Mouse (Mus musculus): ENCODE measurements around the gene Cd209c. TPM values are rescaled to one million over a fixed set of nuclear protein-coding genes. Genes with fewer than 3 reads are reported as not detected.

Cd209c gene
- polyA plus RNA-seq (2015; fragmentation: Nextera tagmentation; extraction: Ambion mirVana) = 0.39 TPM in 2 replicates

- ATAC-seq (ENCODE audit: low read depth) = no peak
- no peak within 1 kb of the TSS for H3K27ac ChIP-seq (replicated peaks)
- H3K9ac ChIP-seq = no peak within 1 kb of the TSS
- H3K36me3 ChIP-seq = no peaks in the 10 kb centered on the region
- H3K4me3 ChIP-seq = no peak within 1 kb of the TSS
- WGBS = 93% methylated on average over 1 of the region's 1 CpGs
- H3K4me2 ChIP-seq = no peak within 1 kb of the TSS
- H3K4me1 ChIP-seq (replicated peaks) = no peaks in the 10 kb centered on the region
- H3K27me3 ChIP-seq = no peaks in the 10 kb centered on the region
- H3K9me3 ChIP-seq = peaks cover 5% of the 10 kb centered on the region; the same call in 1 of the 2 replicates
Measured at GRCm38 (mm10) chr8:3954646-3955045, at the start of gene Cd209c. Cd209c (minus strand) TSS chr8:3954746.

- Histone ChIP-seq H3K4me2 (peak overlapping the region; percentile 39), H3K9ac (no peak overlapping the region), H3K4me1 (replicated peaks) (no peaks in the 10 kb centered on the region), H3K27ac (replicated peaks) (no peak overlapping the region), H3K27me3 (no peaks in the 10 kb centered on the region), H3K4me3 (no peak overlapping the region), H3K9me3 (no peaks in the 10 kb centered on the region; the same call in 1 of the 2 replicates), H3K36me3 (no peaks in the 10 kb centered on the region)
- no peak for ATAC-seq (ENCODE audit: low read depth)
- WGBS = 31% methylated on average over 42 of the region's 42 CpGs
Measured at GRCm38 (mm10) chr8:3994219-3994618, 39.7 kb upstream of the Cd209c start.

DNA sequence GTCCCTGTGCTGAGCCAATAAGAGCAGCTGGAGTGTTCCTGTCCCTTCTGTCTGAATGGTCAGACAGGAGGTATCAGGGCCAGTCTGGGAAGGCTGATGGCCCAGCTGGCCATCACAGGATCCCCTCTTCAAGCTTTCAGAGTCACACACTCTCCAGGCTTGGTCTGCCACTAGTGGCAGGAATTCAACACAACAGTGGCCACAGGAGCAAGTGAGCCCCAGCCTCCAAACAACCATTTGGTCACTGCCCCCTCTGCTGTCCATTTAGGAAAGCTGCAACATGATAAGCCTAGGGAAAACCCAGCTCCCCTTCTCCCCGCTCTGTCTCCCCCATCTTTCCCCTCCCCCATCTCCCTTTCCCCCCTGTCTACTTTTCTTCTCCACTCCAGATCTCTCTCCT lies 1.5 kb upstream of the Cd209c start:
- no peak overlapping the region for H3K27ac ChIP-seq (replicated peaks)
- H3K9ac ChIP-seq = no peak overlapping the region
- peaks cover 5% of the 10 kb centered on the region; the same call in 1 of the 2 replicates for H3K9me3 ChIP-seq
- H3K4me1 ChIP-seq (replicated peaks) = no peaks in the 10 kb centered on the region
- H3K4me3 ChIP-seq = no peak overlapping the region
- ATAC-seq (ENCODE audit: low read depth) = no peak
- H3K27me3 ChIP-seq = no peaks in the 10 kb centered on the region
- WGBS = 60% methylated on average over 1 of the region's 1 CpGs
- H3K4me2 ChIP-seq = no peak overlapping the region
- H3K36me3 ChIP-seq = no peaks in the 10 kb centered on the region

- WGBS = 95% methylated on average over 3 of the region's 3 CpGs
- ATAC-seq (ENCODE audit: low read depth) = no peak
- Histone ChIP-seq H3K9me3 (peaks cover 46% of the 10 kb centered on the region), H3K4me1 (replicated peaks) (no peaks in the 10 kb centered on the region), H3K27ac (replicated peaks) (no peak overlapping the region), H3K4me2 (no peak overlapping the region), H3K27me3 (no peaks in the 10 kb centered on the region), H3K36me3 (no peaks in the 10 kb centered on the region), H3K4me3 (no peak overlapping the region), H3K9ac (no peak overlapping the region)
Measured at GRCm38 (mm10) chr8:3940023-3940422, 14.5 kb downstream of the Cd209c start.

DNA sequence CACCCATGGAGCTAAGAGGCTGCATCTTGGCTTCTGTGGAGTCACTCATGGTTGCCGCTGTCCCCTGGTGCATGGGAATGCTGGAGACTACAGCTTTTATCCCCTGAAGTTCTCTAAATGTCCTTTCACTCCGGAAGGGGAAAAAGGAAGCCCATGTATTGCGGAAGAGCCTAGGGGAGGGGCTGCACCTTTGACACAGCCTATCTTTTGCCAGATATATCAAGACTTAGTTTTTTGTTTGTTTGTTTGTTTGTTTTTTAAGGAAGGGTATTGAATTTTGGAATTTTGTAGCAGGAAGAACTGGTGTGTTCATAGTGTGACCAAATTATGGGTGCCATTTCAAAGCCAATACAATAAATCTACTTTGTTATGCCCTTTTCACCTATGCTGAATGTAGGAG lies 27.8 kb downstream of the Cd209c start, which contains the start of gene Cd209b:
Gene Cd209b (minus strand): TSS at position 101 of the 400 bp plus-strand sequence.
- 83% methylated on average over 3 of the region's 3 CpGs for WGBS
- Histone ChIP-seq H3K9ac (no peak within 1 kb of the TSS), H3K9me3 (peaks cover 10% of the 10 kb centered on the region), H3K4me3 (no peak within 1 kb of the TSS), H3K27ac (replicated peaks) (no peak within 1 kb of the TSS), H3K27me3 (no peaks in the 10 kb centered on the region), H3K4me1 (replicated peaks) (no peaks in the 10 kb centered on the region), H3K4me2 (no peak within 1 kb of the TSS), H3K36me3 (no peaks in the 10 kb centered on the region)
- ATAC-seq (ENCODE audit: low read depth) = no peak

Other genes with a start within 250 kb of the Cd209c start
- not detected in 2 replicates for gene Clec4g, start 234.1 kb downstream of the Cd209c start, polyA plus RNA-seq (2015; fragmentation: Nextera tagmentation; extraction: Ambion mirVana)
- not detected in 2 replicates for gene Cd209a, start 205.8 kb downstream of the Cd209c start, polyA plus RNA-seq (2015; fragmentation: Nextera tagmentation; extraction: Ambion mirVana)
- gene Cd209e, start 100.4 kb downstream of the Cd209c start, polyA plus RNA-seq (2015; fragmentation: Nextera tagmentation; extraction: Ambion mirVana) = not detected in 2 replicates
- gene Cd209d, start 76.2 kb downstream of the Cd209c start, polyA plus RNA-seq (2015; fragmentation: Nextera tagmentation; extraction: Ambion mirVana) = not detected in 2 replicates
- gene Cd209b, start 27.9 kb downstream of the Cd209c start, polyA plus RNA-seq (2015; fragmentation: Nextera tagmentation; extraction: Ambion mirVana) = not detected in 2 replicates
- gene Cd209f, start 151.1 kb upstream of the Cd209c start, polyA plus RNA-seq (2015; fragmentation: Nextera tagmentation; extraction: Ambion mirVana) = not detected in 2 replicates
- not detected in 2 replicates for gene Cd209g, start 179.4 kb upstream of the Cd209c start, polyA plus RNA-seq (2015; fragmentation: Nextera tagmentation; extraction: Ambion mirVana)
- gene Evi5l, start 211.8 kb upstream of the Cd209c start, polyA plus RNA-seq (2015; fragmentation: Nextera tagmentation; extraction: Ambion mirVana) = 78.7 and 82.7 TPM in 2 replicates

Data from neural tube, embryonic 13.5 days (tissue).